Mouse (Mus musculus) megakaryocyte, embryonic 14.5 days (primary cell): ENCODE data around the gene Fgfr1op. TPM values are rescaled to one million over a fixed set of nuclear protein-coding genes. Genes with fewer than 3 reads are reported as not detected.
"Not testable (repeated sequence)": the region's sequence is repeated elsewhere in the genome, so short reads cannot be mapped to it uniquely, and the experiment has no call there.

Source experiments
- H3K27me3 ChIP-seq: replicated peaks from 2 replicates; pipeline ENCODE3; 2012; ENCODE audit warnings: inconsistent platforms
- H3K36me3 ChIP-seq: replicated peaks from 2 replicates; pipeline ENCODE3; 2012; ENCODE audit warnings: low read length, inconsistent platforms, mixed read lengths
- H3K4me1 ChIP-seq: 2 replicates; pipeline ENCODE4 v1.6.1; 2012; ENCODE audit warnings: inconsistent platforms
- H3K4me3 ChIP-seq: replicated peaks from 2 replicates; pipeline ENCODE3; 2012; ENCODE audit warnings: moderate library complexity, mild to moderate bottlenecking, inconsistent platforms
- H3K9me3 ChIP-seq: 2 replicates; pipeline ENCODE4 v1.6.1; 2012; ENCODE audit warnings: inconsistent platforms
- polyA plus RNA-seq: library from polyadenylated mRNA; stranded (reverse); fragments of >175 nt; gene quantifications from 2 replicates; pipeline ENCODE4 v1.2.3, GENCODE M21; 2012; ENCODE audit warnings: low replicate concordance; ENCODE audit not compliant: insufficient read depth

Fgfr1op gene
- 2.2 TPM in 1 of 2 replicates, not detected in the other for polyA plus RNA-seq

GRCm38 (mm10) chr17:8164701-8165607 lies at the start of gene Fgfr1op:
Gene Fgfr1op (plus strand): TSS chr17:8165501.
- H3K4me1 ChIP-seq, H3K27me3 ChIP-seq, H3K9me3 ChIP-seq: not testable (repeated sequence)
- Histone ChIP-seq H3K36me3 (peaks cover 15% of the 10 kb centered on the region), H3K4me3 (peak within 1 kb of the TSS; percentile 91)

GRCm38 (mm10) chr17:8116378-8116777 lies 48.9 kb upstream of the Fgfr1op start:
- not testable (repeated sequence) for H3K36me3 ChIP-seq, H3K4me3 ChIP-seq, H3K27me3 ChIP-seq, H3K4me1 ChIP-seq, H3K9me3 ChIP-seq

- H3K4me1 ChIP-seq, H3K27me3 ChIP-seq, H3K4me3 ChIP-seq, H3K9me3 ChIP-seq, H3K36me3 ChIP-seq: not testable (repeated sequence)
These were observed 48.4 kb upstream of the Fgfr1op start for GRCm38 (mm10) chr17:8116928-8117327.

DNA sequence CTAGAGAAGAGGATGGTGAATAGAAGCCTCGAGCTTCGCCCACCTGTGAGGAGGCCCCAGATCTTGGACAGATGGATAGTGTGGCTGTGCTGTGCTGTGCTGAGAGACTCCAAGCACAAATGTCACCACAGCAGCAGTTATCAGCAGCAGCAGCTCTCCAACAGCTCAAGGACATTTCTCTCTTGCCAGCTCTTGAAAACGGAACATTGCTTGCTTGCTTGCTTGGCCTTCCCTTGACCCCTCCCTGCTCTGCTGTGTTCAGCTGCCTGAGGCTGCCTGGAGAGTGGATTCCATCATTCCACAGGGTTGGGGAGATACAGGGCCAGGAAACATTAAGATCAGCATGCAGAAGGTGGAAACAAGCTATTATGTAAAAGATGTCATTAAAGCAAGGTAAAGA lies 42.3 kb upstream of the Fgfr1op start:
- H3K9me3 ChIP-seq, H3K4me3 ChIP-seq, H3K4me1 ChIP-seq, H3K36me3 ChIP-seq, H3K27me3 ChIP-seq: not testable (repeated sequence)

GRCm38 (mm10) chr17:8124586-8124985 lies 40.7 kb upstream of the Fgfr1op start:
- not testable (repeated sequence) for H3K27me3 ChIP-seq, H3K4me1 ChIP-seq, H3K36me3 ChIP-seq, H3K4me3 ChIP-seq, H3K9me3 ChIP-seq

DNA sequence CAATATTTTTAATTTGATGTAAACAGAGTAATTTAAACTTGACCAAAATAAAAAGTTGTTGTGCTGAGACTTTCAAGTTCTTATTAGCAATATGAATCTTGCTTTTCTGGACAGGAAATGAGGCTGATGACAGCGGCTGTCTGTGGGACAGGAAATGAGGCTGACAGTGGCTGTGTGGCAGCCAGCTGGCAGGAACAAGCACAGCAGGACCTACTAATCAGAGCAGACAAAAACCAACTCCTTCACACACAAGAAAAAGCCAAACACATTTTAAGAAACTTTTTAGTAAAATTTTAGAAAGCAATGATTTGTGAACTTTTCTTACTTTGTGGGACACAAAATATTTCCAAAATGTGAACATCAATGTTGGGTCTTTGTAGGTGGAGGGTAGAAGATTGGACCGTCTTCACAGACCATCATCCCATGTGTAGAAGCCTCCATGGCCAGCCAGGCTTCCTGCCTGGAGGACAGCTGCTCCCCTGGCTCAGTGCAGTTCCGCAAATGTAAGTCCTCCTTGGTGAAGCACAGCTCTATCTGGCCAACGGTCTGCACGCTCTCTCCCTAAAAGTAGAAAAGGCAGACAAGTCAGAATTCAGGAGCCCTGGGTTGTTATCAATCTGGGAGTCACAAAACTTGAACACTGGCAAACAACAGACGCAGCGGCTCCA lies 36.8 kb upstream of the Fgfr1op start:
- not testable (repeated sequence) for H3K4me1 ChIP-seq, H3K36me3 ChIP-seq, H3K4me3 ChIP-seq, H3K9me3 ChIP-seq, H3K27me3 ChIP-seq

DNA sequence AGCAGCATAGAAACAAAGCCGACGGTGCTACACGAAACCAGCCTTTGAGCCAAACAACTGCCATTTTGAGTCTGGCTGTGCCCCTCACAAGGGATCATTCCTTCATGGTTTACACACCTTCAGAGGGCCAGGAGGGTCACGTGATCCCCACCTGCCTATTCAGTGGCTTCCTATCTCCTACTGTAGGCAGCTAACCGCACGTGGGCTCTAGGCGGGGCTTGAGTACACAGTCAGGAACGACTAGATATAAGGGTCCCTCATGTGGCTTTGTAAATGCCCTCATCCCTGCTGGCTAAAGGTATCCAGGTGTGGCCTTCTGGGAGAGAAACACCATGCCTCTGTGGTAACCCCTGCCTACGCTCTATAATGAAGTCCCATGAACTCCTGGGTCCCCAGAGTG lies 35.7 kb upstream of the Fgfr1op start:
- not testable (repeated sequence) for H3K4me1 ChIP-seq, H3K9me3 ChIP-seq, H3K27me3 ChIP-seq, H3K4me3 ChIP-seq, H3K36me3 ChIP-seq

- not testable (repeated sequence) for H3K4me1 ChIP-seq, H3K27me3 ChIP-seq, H3K36me3 ChIP-seq, H3K4me3 ChIP-seq, H3K9me3 ChIP-seq
These were observed 34.5 kb upstream of the Fgfr1op start for GRCm38 (mm10) chr17:8130849-8131248.

GRCm38 (mm10) chr17:8138116-8138515 lies 27.2 kb upstream of the Fgfr1op start:
- H3K36me3 ChIP-seq, H3K27me3 ChIP-seq, H3K9me3 ChIP-seq, H3K4me3 ChIP-seq, H3K4me1 ChIP-seq: not testable (repeated sequence)

GRCm38 (mm10) chr17:8140210-8140609 lies 25.1 kb upstream of the Fgfr1op start:
- H3K4me3 ChIP-seq, H3K9me3 ChIP-seq, H3K36me3 ChIP-seq, H3K4me1 ChIP-seq, H3K27me3 ChIP-seq: not testable (repeated sequence)

DNA sequence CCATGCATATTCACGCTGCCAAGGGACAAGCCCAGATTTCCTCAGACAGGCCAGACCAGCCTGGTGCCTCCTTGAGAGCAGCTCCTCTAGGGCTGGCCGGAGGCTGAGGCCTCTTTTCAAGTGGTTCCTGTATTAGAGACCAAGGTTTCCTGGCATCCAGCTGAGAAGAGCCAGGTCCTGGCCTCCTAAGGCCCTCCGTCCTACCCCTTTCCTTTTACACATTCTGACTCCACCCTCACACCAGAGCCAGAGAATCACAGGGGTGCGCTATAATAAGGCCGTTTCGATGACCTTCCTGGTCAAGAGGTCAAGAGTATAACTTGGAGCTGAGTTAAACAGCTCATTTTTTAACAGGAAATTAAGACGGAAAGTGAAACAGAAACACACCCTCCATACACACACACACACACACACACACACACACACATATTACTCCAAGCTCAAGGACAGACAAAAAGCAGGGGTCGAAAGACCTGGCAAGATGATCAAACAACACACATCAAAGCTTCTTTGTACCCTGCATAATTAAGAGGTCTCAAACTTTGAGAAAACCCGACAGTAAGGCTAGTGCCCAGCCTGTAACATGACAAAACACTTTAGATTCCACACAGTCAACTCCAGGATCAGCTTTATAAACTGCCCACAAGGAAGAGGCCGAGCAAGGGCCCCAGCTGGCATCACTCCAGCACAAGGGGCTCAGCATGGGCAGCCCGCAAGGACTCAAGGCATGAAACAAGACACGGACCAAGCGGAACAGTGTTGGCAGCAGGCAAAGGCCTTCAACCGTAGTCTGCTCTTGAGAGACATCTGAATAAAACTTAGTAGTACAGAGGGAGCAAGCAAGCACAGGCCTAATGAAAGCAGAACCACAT lies 21.3 kb upstream of the Fgfr1op start:
- not testable (repeated sequence) for H3K4me1 ChIP-seq, H3K9me3 ChIP-seq, H3K4me3 ChIP-seq, H3K27me3 ChIP-seq, H3K36me3 ChIP-seq

DNA sequence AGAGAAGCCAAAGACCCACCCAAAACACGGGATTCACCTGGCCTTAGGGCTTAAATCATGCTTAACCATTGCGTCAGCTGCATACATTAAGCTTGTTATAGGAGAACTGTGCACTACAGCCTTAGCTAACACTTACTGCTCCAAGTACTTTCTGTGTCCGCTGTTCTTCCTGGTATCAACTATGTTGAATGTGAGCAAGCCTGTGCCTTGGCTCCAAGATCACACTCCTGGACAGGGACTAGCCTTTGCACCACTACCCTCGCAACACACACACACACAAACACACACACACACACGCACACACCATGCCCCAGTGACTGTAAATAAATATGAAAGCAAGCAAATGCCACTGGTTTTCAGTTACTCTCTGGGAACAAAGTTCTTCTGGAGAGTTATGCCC lies 18.4 kb upstream of the Fgfr1op start:
- H3K27me3 ChIP-seq, H3K9me3 ChIP-seq, H3K36me3 ChIP-seq, H3K4me1 ChIP-seq: not testable (repeated sequence)
- H3K4me3 ChIP-seq: peak overlapping the region; percentile 86

DNA sequence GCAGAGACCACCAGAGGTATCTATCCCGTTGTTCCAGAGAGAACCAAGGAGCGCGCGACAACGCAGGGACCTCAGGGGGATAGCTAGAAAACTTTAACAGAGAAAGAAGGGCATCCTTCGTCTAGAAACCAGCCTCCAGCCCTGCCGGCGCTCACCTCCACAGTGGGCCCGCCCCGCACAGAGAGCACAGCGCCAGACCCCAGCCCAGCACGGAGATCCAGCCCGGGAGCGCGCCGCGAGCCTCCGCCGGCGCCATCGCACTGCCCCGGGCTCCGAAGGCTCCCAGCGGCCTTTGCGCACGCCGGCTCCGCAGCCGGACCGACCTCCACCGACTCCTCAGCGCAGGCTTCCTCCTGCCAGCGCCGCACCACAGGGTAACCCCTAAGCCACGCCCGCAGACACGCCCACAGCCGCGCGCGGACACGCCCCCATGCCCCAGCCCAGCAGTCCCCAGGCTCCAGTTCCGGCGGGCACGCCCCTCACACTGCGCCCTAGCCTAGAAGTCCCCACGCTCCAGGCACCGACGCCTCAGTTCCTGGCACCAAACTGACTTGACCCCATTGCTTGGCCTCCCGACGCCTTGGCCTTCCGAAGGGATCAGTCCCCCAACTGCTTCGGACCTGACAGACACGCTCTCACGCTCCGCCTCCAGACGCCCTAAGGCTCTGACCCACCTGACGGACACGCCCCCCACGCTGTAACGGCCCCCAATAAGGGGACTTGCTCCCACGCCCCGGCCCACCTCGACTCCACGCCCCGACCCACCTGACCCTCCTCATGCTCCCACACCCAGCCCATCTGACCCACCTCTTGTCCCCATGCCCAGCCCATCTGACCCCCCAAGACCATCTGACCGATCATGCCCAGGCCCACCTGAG lies 17.6 kb upstream of the Fgfr1op start, which contains the start of the genes Gm49673 and Rnaset2a:
Gene Gm49673 (minus strand): TSS at position 350 of the 878 bp plus-strand sequence.
Gene Rnaset2a (minus strand): TSS at position 659 of the 878 bp plus-strand sequence.
- not testable (repeated sequence) for H3K36me3 ChIP-seq, H3K9me3 ChIP-seq, H3K4me1 ChIP-seq, H3K27me3 ChIP-seq
- peak within 1 kb of the TSS; percentile 86 for H3K4me3 ChIP-seq

- H3K27me3 ChIP-seq, H3K4me3 ChIP-seq, H3K4me1 ChIP-seq, H3K36me3 ChIP-seq, H3K9me3 ChIP-seq: not testable (repeated sequence)
These were observed 10.3 kb upstream of the Fgfr1op start for GRCm38 (mm10) chr17:8155010-8155409.

- not testable (repeated sequence) for H3K9me3 ChIP-seq, H3K4me3 ChIP-seq, H3K4me1 ChIP-seq, H3K27me3 ChIP-seq, H3K36me3 ChIP-seq
These were observed 9.3 kb upstream of the Fgfr1op start for GRCm38 (mm10) chr17:8155982-8156381.
